Comparison of ENCODE assay signal across 8 mouse cellular contexts in the genomic region with DNA sequence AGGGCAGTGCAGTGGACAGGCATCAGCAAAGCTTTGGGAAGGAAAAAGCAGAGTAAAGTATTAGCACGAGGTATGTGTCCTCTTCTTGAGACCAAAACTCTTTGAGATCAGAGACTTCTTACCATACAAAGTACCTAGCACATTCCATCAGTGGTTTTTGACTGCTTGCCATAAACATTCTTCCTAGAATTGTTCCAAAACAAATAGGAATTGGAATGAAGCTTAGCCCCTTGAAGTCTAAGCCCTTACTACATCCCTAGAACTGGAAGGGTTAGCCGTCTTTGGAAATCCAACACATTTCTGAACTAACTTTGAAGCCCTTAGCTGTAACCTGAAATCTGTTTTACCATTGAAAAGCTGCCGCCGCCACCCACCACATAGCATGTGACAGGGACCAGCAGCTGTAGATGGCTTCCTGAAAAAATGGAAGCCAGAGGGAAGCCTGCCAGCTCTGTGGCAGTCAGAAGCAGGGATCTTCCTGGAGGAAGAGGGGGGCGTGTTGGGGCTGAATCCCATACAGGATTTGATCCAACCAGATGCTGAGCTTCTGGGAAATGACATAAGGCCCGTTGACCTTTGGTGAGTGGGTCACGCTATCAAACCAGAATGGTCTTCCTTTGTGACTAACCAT. TPM values are rescaled to one million over a fixed set of nuclear protein-coding genes. Genes with fewer than 3 reads are reported as not detected.
DNase-seq lines count a peak whose midpoint lies in the region; ATAC-seq lines count a peak whose summit lies in the region.

No protein-coding gene starts in this region.

- ATAC-seq in monocyte, adult 5-6 weeks (replicated peaks; ENCODE audit: insufficient number of reproducible peaks, low FRiP score, low TSS enrichment, poor library complexity, severe bottlenecking) = no peak

- DNase-seq in 3134 (ENCODE audit: extremely low read depth, insufficient read length, low spot score) = peak; percentile 54
- DNase-seq in adrenal gland, postnatal 14 days = peak; percentile 56
- DNase-seq in heart, postnatal 25 days (ENCODE audit: low spot score) = peak; percentile 36
- peak; percentile 56 to 80 for DNase-seq in left cerebral cortex, postnatal 10 days (ENCODE audit: extremely low spot score in 1 of 2, low spot score in 2 of 2)
- no peak for DNase-seq in cerebellum, postnatal 36 days
- no peak for DNase-seq in thymus, postnatal 10 days (ENCODE audit: low spot score in 2 of 2)
- DNase-seq in cerebellum, adult 8-10 months = no peak

- intact Hi-C loops in heart, postnatal 25 days (cut with DNase I) = loop anchor here (2.0 to 5.0 kb wide), 5 partner anchors 35 to 635 kb away; a partner anchor contains a TSS
- intact Hi-C loops in left cerebral cortex, postnatal 10 days (cut with DNase I) = loop anchor here (2.0 to 5.0 kb wide), 3 partner anchors 575 to 740 kb away; a partner anchor contains a TSS

RNA-seq across cellular contexts. Expression of a gene that starts 34.5 kb away (rescaled TPM):
- total RNA-seq in adrenal gland, postnatal 14 days (2021) = 18.6 and 20.1 TPM in 2 replicates
- 10 to 100 TPM; 12.4 to 13.6 TPM for total RNA-seq in heart, postnatal 25 days (2021)
- total RNA-seq in left cerebral cortex, postnatal 10 days (2021) = 10 to 100 TPM; 14.9 to 17.8 TPM
- total RNA-seq in monocyte, adult 5-6 weeks (2017) = 18.5 to 33.7 TPM (median 23.3 TPM) in 3 replicates

RNA-seq across cellular contexts. Expression of a gene that starts 34.6 kb away (rescaled TPM):
- 300 and 306 TPM in 2 replicates for total RNA-seq in adrenal gland, postnatal 14 days (2021)
- 100 to 1,000 TPM; 312 to 319 TPM for total RNA-seq in heart, postnatal 25 days (2021)
- 100 to 1,000 TPM; 116 to 134 TPM for total RNA-seq in left cerebral cortex, postnatal 10 days (2021)
- total RNA-seq in monocyte, adult 5-6 weeks (2017) = 184 to 237 TPM (median 196 TPM) in 3 replicates

RNA-seq across cellular contexts. Expression of a gene that starts 35.4 kb away (rescaled TPM):
- 30.1 and 30.4 TPM in 2 replicates for total RNA-seq in adrenal gland, postnatal 14 days (2021)
- 10 to 100 TPM; 19.1 to 19.5 TPM for total RNA-seq in heart, postnatal 25 days (2021)
- total RNA-seq in left cerebral cortex, postnatal 10 days (2021) = 10 to 100 TPM; 41.9 to 47.4 TPM
- 68.9 to 82.2 TPM (median 69.9 TPM) in 3 replicates for total RNA-seq in monocyte, adult 5-6 weeks (2017)

Comparison
In these comparisons a context has a peak if more than half of its experiments do, and no peak if none do; other contexts are left out.
1. DNase-seq: peak in 3134 (single experiment), adrenal gland, postnatal 14 days (single experiment), heart, postnatal 25 days (single experiment) and left cerebral cortex, postnatal 10 days (2 of 2); none in cerebellum, postnatal 36 days (0 of 2), thymus, postnatal 10 days (0 of 2) and cerebellum, adult 8-10 months (single experiment).